Mouse (Mus musculus) embryonic facial prominence, embryonic 15.5 days (tissue): ENCODE data around the gene Jakmip3. TPM values are rescaled to one million over a fixed set of nuclear protein-coding genes. Genes with fewer than 3 reads are reported as not detected.

ENCODE experiments used
- ATAC-seq: fragments of 200-750 bp; cut with Nextera tagmentation; 2 replicates; pipeline ENCODE4 v1.8.0; 2017; ENCODE audit warnings: low read depth, moderate TSS enrichment; ENCODE audit not compliant: insufficient number of reproducible peaks, low FRiP score, low TSS enrichment
- H3K27ac ChIP-seq: fragments of 300-500 bp; sonication (generic); replicated peaks from 2 replicates; pipeline ENCODE4 v1.5.1; 2015; ENCODE audit warnings: mild to moderate bottlenecking, inconsistent platforms
- H3K27me3 ChIP-seq: fragments of 300-500 bp; sonication (generic); 2 replicates; pipeline ENCODE4 v1.6.1; 2015; ENCODE audit warnings: inconsistent platforms
- H3K36me3 ChIP-seq: fragments of 300-500 bp; sonication (generic); 2 replicates; pipeline ENCODE4 v1.6.1; 2015; ENCODE audit warnings: mild to moderate bottlenecking, inconsistent platforms
- H3K4me1 ChIP-seq: fragments of 300-500 bp; sonication (generic); 2 replicates; pipeline ENCODE4 v1.6.1; 2015; ENCODE audit warnings: inconsistent platforms
- H3K4me2 ChIP-seq: fragments of 300-500 bp; sonication (generic); replicated peaks from 2 replicates; pipeline ENCODE4 v1.6.1; 2015; ENCODE audit warnings: mild to moderate bottlenecking, inconsistent platforms
- H3K4me3 ChIP-seq: fragments of 300-500 bp; sonication (generic); replicated peaks from 2 replicates; pipeline ENCODE4 v1.5.1; 2015; ENCODE audit warnings: mild to moderate bottlenecking, inconsistent platforms
- H3K9ac ChIP-seq: fragments of 300-500 bp; sonication (generic); 2 replicates; pipeline ENCODE4 v1.6.1; 2015; ENCODE audit warnings: inconsistent platforms
- H3K9me3 ChIP-seq: fragments of 300-500 bp; sonication (generic); replicated peaks from 2 replicates; pipeline ENCODE4 v1.6.1; 2016; ENCODE audit warnings: inconsistent platforms
- WGBS: fragments of 180-500 bp; shearing (Covaris S2); methylation state at CpG from one replicate; pipeline ENCODE4 v1.1.7; 2015; 5-methylcytosine and 5-hydroxymethylcytosine counted together
- polyA plus RNA-seq: library from polyadenylated mRNA; unstranded; fragments of >200 nt; fragmentation: Nextera tagmentation; extraction: Ambion mirVana; gene quantifications from 2 replicates; pipeline ENCODE4 v1.2.1, GENCODE M21; 2015

Gene Jakmip3
- polyA plus RNA-seq, 1 experiment from 2014 or later = 0.55 TPM

DNA sequence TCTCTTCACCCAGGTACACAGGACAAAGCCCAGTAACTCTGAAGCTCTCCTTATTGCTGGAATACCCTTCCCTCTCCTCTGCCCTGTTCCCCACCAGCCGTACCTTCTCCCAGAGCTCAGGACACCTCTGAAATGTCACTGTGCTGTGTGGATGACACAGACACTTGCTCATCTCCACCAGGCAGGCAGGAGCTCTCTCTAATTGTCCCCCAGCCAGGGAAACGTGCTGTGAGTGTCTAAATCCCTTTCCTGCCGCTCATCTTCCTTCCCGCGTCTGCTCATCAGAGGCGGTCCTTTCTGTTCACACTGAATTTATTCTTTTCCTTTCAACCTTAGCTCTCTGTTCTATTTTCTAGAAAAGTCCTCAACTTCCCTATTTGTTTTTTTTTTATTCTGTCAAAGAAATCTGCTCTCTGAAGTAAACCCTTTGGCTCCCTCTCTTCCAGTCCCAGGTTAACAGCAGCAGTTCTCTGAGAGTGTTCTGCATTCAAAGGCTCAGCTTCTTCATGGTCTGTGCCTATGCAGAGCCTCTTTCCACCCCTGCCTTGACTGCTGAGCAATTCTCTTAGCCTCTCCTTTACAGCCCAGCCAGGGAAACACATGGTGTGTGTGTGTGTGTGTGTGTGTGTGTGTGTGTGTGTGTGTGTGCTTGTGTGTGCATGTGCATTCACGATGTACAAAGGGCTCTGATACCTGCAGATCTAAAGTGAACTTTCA, 69.4 kb downstream of the Jakmip3 start:
- ATAC-seq = no peak
- no peak overlapping the region for H3K4me3 ChIP-seq
- H3K27ac ChIP-seq = no peak overlapping the region
- no peaks in the 10 kb centered on the region for H3K9me3 ChIP-seq
- no peak overlapping the region for H3K4me2 ChIP-seq
- no peaks in the 10 kb centered on the region for H3K4me1 ChIP-seq
- H3K36me3 ChIP-seq = no peaks in the 10 kb centered on the region
- no peak overlapping the region for H3K9ac ChIP-seq
- WGBS = 62% methylated on average over 7 of the region's 7 CpGs
- H3K27me3 ChIP-seq = 0 out of 2 replicates have a peak, but pooled peaks cover 6% of the 10 kb centered on the region

DNA sequence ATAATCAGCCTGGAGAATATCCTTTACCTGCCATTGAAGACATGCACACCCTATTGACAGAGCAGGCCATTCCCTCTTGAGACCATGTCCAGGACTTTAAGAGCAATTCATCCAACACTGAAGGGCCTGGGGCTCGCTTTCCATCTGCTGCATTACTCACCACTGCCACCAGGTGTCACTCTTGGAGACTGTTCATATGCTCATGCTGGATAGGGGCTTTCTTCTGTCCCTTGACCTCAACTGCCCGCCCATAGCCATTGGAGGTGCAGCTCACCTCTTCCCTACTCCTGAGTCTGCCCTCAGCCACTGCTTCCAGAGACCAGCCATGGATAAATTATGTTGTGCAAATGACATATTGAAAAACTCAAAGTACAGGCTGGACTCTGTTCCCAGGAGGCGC, 70.5 kb downstream of the Jakmip3 start:
- H3K4me2 ChIP-seq = no peak overlapping the region
- no peak overlapping the region for H3K27ac ChIP-seq
- H3K9ac ChIP-seq = no peak overlapping the region
- H3K27me3 ChIP-seq = 0 out of 2 replicates have a peak, but pooled peaks cover 6% of the 10 kb centered on the region
- H3K4me1 ChIP-seq = 0 out of 2 replicates have a peak, but pooled peaks cover 3% of the 10 kb centered on the region
- H3K4me3 ChIP-seq = no peak overlapping the region
- no peaks in the 10 kb centered on the region for H3K36me3 ChIP-seq
- no peak for ATAC-seq
- H3K9me3 ChIP-seq = no peaks in the 10 kb centered on the region
- WGBS = 33% methylated on average over 3 of the region's 3 CpGs

DNA sequence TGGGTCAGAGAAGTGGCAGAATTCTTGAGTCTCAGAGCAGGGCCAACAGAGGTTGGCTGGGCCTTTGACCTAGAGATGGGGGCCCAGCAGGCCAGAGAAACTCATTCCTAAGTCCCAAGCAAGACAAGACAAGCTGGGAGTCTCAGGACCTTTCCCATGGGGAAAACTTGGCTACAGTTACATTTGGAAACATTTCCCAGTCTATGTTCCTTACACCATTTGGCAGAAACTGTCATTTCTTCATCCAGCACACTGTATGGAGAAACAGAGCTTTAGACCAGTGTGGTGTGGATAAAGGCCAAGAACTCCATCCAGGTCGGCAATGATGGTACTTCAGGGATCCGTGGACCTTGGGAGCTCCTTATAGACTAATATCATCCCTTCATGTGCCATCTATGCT, 71.1 kb downstream of the Jakmip3 start:
- Histone ChIP-seq H3K4me2 (no peak overlapping the region), H3K27ac (no peak overlapping the region), H3K4me3 (no peak overlapping the region), H3K9ac (no peak overlapping the region), H3K9me3 (no peaks in the 10 kb centered on the region), H3K4me1 (0 out of 2 replicates have a peak, but pooled peaks cover 6% of the 10 kb centered on the region), H3K36me3 (no peaks in the 10 kb centered on the region), H3K27me3 (0 out of 2 replicates have a peak, but pooled peaks cover 4% of the 10 kb centered on the region)
- 85% methylated on average over 2 of the region's 2 CpGs for WGBS
- ATAC-seq = no peak

DNA sequence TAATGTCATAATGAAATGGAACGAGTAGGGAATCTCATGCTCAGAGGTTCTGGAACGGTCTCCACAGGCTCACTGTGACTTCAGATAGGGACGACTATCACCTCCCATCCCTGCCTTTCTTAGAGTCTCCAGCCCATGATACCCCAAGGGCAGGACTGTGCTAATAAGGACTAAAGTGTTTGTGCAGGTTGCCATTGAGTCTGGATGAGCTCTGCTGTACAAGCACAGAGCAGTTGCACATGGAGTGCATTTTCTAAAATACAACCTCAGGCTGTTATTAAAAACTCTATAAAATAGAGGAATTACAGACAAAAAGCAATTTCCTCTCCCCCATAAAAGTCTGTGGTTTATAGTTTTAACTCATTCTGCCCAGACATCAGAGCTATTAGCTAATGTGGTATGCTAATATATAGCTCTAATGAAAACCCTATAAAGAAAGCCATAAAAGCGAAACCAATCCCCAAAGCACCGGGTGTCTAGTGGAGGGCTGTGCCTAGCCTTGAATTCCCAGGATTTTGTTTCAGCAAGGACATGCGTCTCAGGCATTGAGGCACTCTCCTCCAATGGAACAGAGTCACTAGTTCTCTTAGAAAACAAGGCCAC, 72.3 kb downstream of the Jakmip3 start:
- 62% methylated on average over 6 of the region's 6 CpGs for WGBS
- H3K9ac ChIP-seq = no peak overlapping the region
- ATAC-seq = no peak
- H3K36me3 ChIP-seq = no peaks in the 10 kb centered on the region
- H3K4me2 ChIP-seq = no peak overlapping the region
- H3K27me3 ChIP-seq = no peaks in the 10 kb centered on the region
- H3K9me3 ChIP-seq = no peaks in the 10 kb centered on the region
- no peak overlapping the region for H3K27ac ChIP-seq
- H3K4me3 ChIP-seq = no peak overlapping the region
- 0 out of 2 replicates have a peak, but pooled peaks cover 6% of the 10 kb centered on the region for H3K4me1 ChIP-seq

DNA sequence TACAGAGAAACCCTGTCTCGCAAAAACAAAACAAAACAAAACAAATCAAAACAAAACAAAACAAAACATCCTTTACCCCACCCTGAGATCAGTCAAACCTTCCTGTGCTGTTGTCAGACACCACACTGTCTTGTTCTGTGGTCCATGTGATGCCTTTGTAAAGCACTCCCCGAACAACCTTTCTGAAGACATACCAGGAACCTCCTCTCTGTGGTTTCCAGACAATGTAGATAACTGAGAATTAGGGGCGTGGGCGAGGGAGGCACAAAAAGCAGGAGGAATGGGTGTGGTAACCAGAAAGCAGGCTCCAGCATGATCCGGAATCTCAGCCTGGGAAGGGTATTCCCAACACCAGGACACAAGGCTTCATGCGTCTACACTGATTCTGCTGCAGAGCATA, 74.6 kb downstream of the Jakmip3 start:
- Histone ChIP-seq H3K4me1 (0 out of 2 replicates have a peak, but pooled peaks cover 6% of the 10 kb centered on the region), H3K27ac (no peak overlapping the region), H3K4me2 (no peak overlapping the region), H3K4me3 (no peak overlapping the region), H3K9me3 (no peaks in the 10 kb centered on the region), H3K27me3 (no peaks in the 10 kb centered on the region), H3K9ac (no peak overlapping the region), H3K36me3 (no peaks in the 10 kb centered on the region)
- WGBS = 65% methylated on average over 6 of the region's 6 CpGs
- no peak for ATAC-seq

DNA sequence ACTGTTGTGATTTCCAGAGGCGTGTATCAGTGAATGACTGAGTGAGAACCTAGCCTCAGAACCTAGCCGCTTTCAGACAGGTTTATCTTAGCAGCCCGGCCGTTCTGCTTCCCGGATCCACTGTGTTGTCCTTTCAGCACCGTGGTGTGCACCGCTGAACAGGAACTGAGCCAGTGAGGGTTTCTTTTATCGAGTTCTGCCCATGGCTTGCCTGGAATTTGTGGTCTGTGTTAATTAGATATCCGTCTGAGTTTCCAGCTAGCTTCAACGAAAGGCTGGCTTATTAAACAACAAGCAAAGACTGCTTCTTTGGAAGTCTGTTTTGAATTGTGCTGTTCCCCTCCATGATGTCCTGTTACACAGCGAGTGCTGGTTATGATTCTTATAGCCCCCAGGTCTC, 75.8 kb downstream of the Jakmip3 start:
- Histone ChIP-seq H3K27ac (no peak overlapping the region), H3K4me3 (no peak overlapping the region), H3K4me2 (no peak overlapping the region), H3K27me3 (no peaks in the 10 kb centered on the region), H3K9ac (no peak overlapping the region), H3K4me1 (peaks cover 9% of the 10 kb centered on the region; the same call in 1 of the 2 replicates), H3K9me3 (no peaks in the 10 kb centered on the region), H3K36me3 (no peaks in the 10 kb centered on the region)
- 25% methylated on average over 11 of the region's 11 CpGs for WGBS
- ATAC-seq = no peak

DNA sequence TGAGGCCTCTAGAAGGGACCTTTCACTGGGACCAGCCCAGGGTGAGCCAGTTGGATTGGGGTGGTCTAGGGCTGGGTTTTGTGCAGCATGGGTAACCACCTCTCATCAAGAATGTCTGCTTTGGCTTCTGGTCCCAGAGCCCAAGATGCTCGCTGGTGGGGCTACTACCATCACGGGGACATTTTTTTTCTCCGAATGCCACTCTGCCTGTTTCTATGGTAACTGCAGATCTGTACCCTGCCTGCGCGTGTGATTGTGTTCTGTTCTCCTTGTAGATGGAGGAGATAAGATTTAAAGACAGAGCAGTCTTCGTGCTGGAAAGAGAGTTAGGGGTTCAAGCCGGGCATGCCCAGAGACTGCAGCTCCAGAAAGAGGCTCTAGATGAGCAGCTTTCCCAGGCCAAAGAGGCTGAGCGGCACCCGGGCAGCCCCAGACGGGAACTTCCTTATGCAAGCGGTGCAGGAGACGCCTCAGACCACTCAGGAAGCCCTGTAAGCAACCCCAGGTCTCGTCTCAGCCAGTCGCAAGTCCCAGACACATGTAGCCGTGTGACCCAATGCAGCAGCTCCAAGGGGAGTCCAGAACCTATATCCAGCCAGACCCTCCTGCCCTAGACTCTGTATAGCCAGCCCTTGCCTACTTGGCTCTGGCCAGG, 76.8 kb downstream of the Jakmip3 start:
- Histone ChIP-seq H3K9me3 (no peaks in the 10 kb centered on the region), H3K4me2 (no peak overlapping the region), H3K36me3 (no peaks in the 10 kb centered on the region), H3K27ac (no peak overlapping the region), H3K9ac (no peak overlapping the region), H3K4me1 (peaks cover 9% of the 10 kb centered on the region; the same call in 1 of the 2 replicates), H3K4me3 (no peak overlapping the region), H3K27me3 (no peaks in the 10 kb centered on the region)
- 63% methylated on average over 15 of the region's 15 CpGs for WGBS
- no peak for ATAC-seq

DNA sequence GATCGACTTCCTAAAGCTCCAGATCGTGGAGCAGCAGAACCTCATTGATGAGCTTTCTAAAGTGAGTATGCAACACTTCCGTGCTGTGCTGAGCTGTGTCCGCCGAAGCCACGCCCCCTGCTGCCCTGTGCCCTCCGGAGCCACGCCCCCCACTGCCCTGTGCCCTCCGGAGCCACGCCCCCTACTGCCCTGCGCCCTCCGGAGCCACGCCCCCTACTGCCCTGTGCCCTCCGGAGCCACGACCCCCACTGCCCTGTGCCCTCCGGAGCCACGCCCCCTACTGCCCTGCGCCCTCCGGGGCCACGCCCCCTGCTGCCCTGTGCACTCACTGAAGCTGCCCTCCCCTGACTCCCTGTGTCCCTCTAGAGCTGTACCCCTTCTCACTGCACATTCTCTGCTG, 80.4 kb downstream of the Jakmip3 start:
- Histone ChIP-seq H3K9me3 (no peaks in the 10 kb centered on the region), H3K9ac (no peak overlapping the region), H3K27me3 (no peaks in the 10 kb centered on the region), H3K4me1 (peaks cover 7% of the 10 kb centered on the region; the same call in 1 of the 2 replicates), H3K27ac (no peak overlapping the region), H3K4me3 (no peak overlapping the region), H3K4me2 (peak overlapping the region; percentile 34), H3K36me3 (no peaks in the 10 kb centered on the region)
- ATAC-seq = no peak
- WGBS = 6% methylated on average over 19 of the region's 20 CpGs

DNA sequence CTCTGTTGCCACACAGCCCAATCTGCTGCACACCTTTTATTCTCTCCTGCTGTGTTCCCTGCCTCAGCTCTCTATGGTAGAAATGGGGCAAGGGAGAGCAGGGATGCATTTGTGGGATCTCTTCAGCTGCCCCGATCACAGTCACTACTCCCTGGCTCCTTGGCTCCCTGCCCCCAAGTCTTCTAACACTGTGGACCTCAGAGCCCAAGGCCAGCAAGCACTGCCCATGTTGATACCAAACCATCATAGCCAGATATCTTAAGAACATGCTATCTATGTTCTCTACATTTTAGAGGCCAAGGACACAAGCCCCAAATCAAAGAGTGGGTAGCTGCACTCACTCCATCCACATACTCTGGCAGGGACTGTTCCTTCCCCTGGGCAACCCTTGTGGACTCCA, 80.8 kb downstream of the Jakmip3 start:
- no peak for ATAC-seq
- Histone ChIP-seq H3K36me3 (no peaks in the 10 kb centered on the region), H3K9me3 (no peaks in the 10 kb centered on the region), H3K9ac (no peak overlapping the region), H3K27ac (no peak overlapping the region), H3K4me1 (peaks cover 3% of the 10 kb centered on the region; the same call in 1 of the 2 replicates), H3K4me3 (no peak overlapping the region), H3K4me2 (no peak overlapping the region), H3K27me3 (no peaks in the 10 kb centered on the region)
- WGBS = 63% methylated on average over 1 of the region's 1 CpGs

DNA sequence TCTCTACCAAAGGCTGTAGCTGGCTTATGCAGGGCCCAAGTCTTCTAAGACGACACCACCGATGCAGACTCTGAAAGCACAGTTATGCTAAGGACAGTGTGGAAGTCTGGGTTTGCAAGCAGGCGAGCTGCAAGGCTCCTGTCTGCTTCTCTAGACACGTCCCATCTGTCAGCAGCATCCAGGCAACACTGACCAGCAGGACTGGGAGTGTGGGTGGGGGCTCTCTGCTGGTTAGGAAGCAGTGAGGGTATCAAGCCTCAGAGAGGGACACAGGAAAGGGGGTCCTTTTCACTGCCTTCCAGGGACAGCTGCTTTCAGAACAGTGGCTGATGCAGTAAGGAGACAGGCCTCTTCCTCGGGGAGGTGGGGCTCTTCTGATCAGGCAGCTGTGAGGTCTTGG, 86.6 kb downstream of the Jakmip3 start:
- no peaks in the 10 kb centered on the region; the same call in 1 of the 2 replicates for H3K4me1 ChIP-seq
- H3K36me3 ChIP-seq = no peaks in the 10 kb centered on the region
- no peaks in the 10 kb centered on the region; the same call in 1 of the 2 replicates for H3K27me3 ChIP-seq
- H3K27ac ChIP-seq = no peak overlapping the region
- no peak for ATAC-seq
- H3K9ac ChIP-seq = no peak overlapping the region
- WGBS = 59% methylated on average over 5 of the region's 5 CpGs
- no peaks in the 10 kb centered on the region for H3K9me3 ChIP-seq
- H3K4me2 ChIP-seq = no peak overlapping the region
- no peak overlapping the region for H3K4me3 ChIP-seq

DNA sequence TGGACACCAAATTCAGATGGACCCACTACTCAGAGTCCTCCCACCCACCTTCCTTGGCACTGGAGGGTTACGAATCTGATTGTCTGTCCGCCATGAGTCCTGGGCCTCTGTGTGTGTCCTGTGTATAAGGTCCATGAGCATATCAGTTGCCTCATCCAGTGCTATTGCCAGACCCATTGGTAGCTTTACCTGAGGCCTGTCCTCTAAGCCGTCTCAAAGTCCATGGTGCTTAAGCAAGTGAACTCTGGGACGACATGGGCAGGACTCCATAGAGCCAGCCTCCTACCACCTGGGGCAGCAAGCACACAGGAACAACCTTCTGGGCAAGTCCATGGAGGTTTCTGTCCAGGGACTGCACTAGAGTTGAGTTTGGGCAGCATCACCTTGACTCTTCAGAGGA, 90.7 kb downstream of the Jakmip3 start:
- WGBS = 94% methylated on average over 4 of the region's 4 CpGs
- Histone ChIP-seq H3K4me1 (no peaks in the 10 kb centered on the region; the same call in 1 of the 2 replicates), H3K27me3 (no peaks in the 10 kb centered on the region; the same call in 1 of the 2 replicates), H3K9me3 (no peaks in the 10 kb centered on the region), H3K27ac (no peak overlapping the region), H3K36me3 (no peaks in the 10 kb centered on the region), H3K9ac (no peak overlapping the region), H3K4me2 (no peak overlapping the region), H3K4me3 (no peak overlapping the region)
- no peak for ATAC-seq
